Mouse (Mus musculus) lung, embryonic 14.5 days (tissue): ENCODE data around the gene Fosl1. TPM values are rescaled to one million over a fixed set of nuclear protein-coding genes. Genes with fewer than 3 reads are reported as not detected.

ENCODE experiments used
- ATAC-seq: fragments of 200-750 bp; cut with Nextera tagmentation; 2 replicates; pipeline ENCODE4 v1.8.0; 2017; ENCODE audit warnings: mild to moderate bottlenecking, moderate TSS enrichment, moderate library complexity; ENCODE audit not compliant: insufficient read depth
- DNase-seq: peaks from one replicate; pipeline ENCODE4 v3.0.0-alpha.2; 2015
- H3K27ac ChIP-seq: fragments of 300-500 bp; sonication (generic); 2 replicates; pipeline ENCODE4 v1.5.1; 2014; ENCODE audit warnings: low read depth, mild to moderate bottlenecking, moderate library complexity
- H3K27me3 ChIP-seq: fragments of 300-500 bp; sonication (generic); 2 replicates; pipeline ENCODE4 v1.6.1; 2014; ENCODE audit warnings: low read length, control low read depth; ENCODE audit not compliant: insufficient read depth
- H3K36me3 ChIP-seq: fragments of 300-500 bp; sonication (generic); 2 replicates; pipeline ENCODE4 v1.6.1; 2014; ENCODE audit warnings: control low read depth; ENCODE audit not compliant: insufficient read depth
- H3K4me1 ChIP-seq: fragments of 300-500 bp; sonication (generic); 2 replicates; pipeline ENCODE4 v1.6.1; 2014; ENCODE audit warnings: antibody characterized with exemption, control low read depth; ENCODE audit not compliant: insufficient read depth
- H3K4me2 ChIP-seq: fragments of 300-500 bp; sonication (generic); 2 replicates; pipeline ENCODE4 v1.6.1; 2014; ENCODE audit warnings: mild to moderate bottlenecking
- H3K4me3 ChIP-seq: fragments of 300-500 bp; sonication (generic); 2 replicates; pipeline ENCODE4 v1.5.1; 2014; ENCODE audit warnings: low read depth, low read length
- H3K9ac ChIP-seq: fragments of 300-500 bp; sonication (generic); 2 replicates; pipeline ENCODE4 v1.6.1; 2014
- H3K9me3 ChIP-seq: fragments of 300-500 bp; sonication (generic); 2 replicates; pipeline ENCODE4 v1.6.1; 2016; ENCODE audit warnings: low read depth, low read length, control low read depth
- CTCF ChIP-seq: IDR thresholded peaks from 2 replicates; pipeline ENCODE4 v1.5.1; 2016; ENCODE audit warnings: antibody characterized with exemption, low read depth
- WGBS: fragments of 180-500 bp; shearing (Covaris S2); extraction: QIAGEN DNeasy Blood & Tissue Kit; methylation state at CpG from one replicate; pipeline ENCODE4 v1.1.7; 2014; 5-methylcytosine and 5-hydroxymethylcytosine counted together
- polyA plus RNA-seq: library from polyadenylated mRNA; unstranded; fragments of >200 nt; fragmentation: Nextera tagmentation; extraction: Ambion mirVana; gene quantifications from 2 replicates; pipeline ENCODE4 v1.2.1, GENCODE M21; 2014

Gene Fosl1
- polyA plus RNA-seq, 1 experiment from 2014 or later = not detected

GRCm38 (mm10) chr19:5408057-5409001, 39.0 kb upstream of the Fosl1 start:
- Histone ChIP-seq H3K9ac (no peak overlapping the region; the same call in 1 of the 2 replicates), H3K9me3 (no peaks in the 10 kb centered on the region), H3K27me3 (no peaks in the 10 kb centered on the region), H3K27ac (no peak overlapping the region; the same call in 1 of the 2 replicates), H3K36me3 (no peaks in the 10 kb centered on the region), H3K4me2 (peak overlapping the region; percentile 89), H3K4me3 (peak overlapping the region; percentile 56; the same call in 1 of the 2 replicates), H3K4me1 (no peaks in the 10 kb centered on the region)
- ATAC-seq = no peak
- 77% methylated on average over 13 of the region's 13 CpGs for WGBS
- no peak for TF ChIP-seq CTCF
- no peak for DNase-seq

DNA sequence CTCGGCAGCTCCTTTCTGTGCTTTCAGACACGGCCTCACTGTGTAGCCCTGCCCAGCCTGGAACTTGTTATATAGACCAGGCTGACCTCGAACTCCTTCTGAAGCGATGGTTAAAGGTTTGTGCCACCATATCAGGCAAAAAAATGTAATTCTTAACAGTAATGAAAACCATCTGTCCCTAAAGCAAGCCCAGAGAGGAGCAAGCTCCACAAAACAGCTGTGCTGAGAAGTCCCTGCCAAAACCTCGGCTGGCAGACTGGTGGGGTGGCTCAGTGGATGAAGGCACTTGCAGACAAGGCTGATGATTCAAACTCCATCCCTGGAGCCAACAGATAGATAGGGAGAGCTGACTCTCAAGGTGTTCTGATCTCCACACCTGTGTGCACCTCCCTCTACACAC, 38.3 kb upstream of the Fosl1 start:
- Histone ChIP-seq H3K9ac (no peak overlapping the region), H3K27me3 (no peaks in the 10 kb centered on the region), H3K4me2 (no peak overlapping the region), H3K27ac (no peak overlapping the region), H3K9me3 (no peaks in the 10 kb centered on the region), H3K36me3 (no peaks in the 10 kb centered on the region), H3K4me3 (no peak overlapping the region), H3K4me1 (no peaks in the 10 kb centered on the region)
- ATAC-seq = peak; percentile 9; the same call in 1 of the 2 replicates
- peak; percentile 71 for DNase-seq
- 50% methylated on average over 5 of the region's 5 CpGs for WGBS
- TF ChIP-seq CTCF = no peak

DNA sequence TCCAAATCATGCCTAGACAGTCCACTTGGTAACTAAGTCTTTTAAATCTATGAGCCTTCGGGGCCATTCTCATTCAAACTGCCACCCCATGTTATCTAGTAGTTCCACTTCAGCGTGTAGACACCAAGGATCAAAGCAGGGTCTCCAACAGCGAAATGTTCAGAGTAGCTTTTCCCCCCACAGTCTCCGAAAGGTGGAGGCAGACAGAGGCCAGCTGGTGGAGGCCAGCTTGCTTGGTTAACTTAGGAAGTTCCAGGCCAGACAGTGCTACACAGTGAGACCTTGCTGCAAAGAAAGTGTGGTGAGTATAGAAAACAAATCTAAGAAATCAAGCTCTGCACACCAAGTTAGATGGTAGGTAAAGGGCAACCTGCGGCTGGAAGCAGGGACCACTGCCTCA, 36.7 kb upstream of the Fosl1 start:
- H3K9ac ChIP-seq = no peak overlapping the region
- ATAC-seq (no peak), DNase-seq (peak; percentile 68)
- no peaks in the 10 kb centered on the region for H3K36me3 ChIP-seq
- H3K27me3 ChIP-seq = no peaks in the 10 kb centered on the region
- H3K4me2 ChIP-seq = no peak overlapping the region
- 48% methylated on average over 5 of the region's 5 CpGs for WGBS
- no peak overlapping the region for H3K4me3 ChIP-seq
- no peak for TF ChIP-seq CTCF
- no peaks in the 10 kb centered on the region for H3K9me3 ChIP-seq
- H3K27ac ChIP-seq = no peak overlapping the region
- no peaks in the 10 kb centered on the region for H3K4me1 ChIP-seq

- no peak for DNase-seq
- Histone ChIP-seq H3K27ac (no peak overlapping the region), H3K9me3 (no peaks in the 10 kb centered on the region), H3K36me3 (no peaks in the 10 kb centered on the region), H3K4me2 (no peak overlapping the region), H3K9ac (no peak overlapping the region), H3K4me3 (no peak overlapping the region), H3K4me1 (no peaks in the 10 kb centered on the region), H3K27me3 (no peaks in the 10 kb centered on the region)
- no peak for ATAC-seq
- 47% methylated on average over 5 of the region's 5 CpGs for WGBS
- TF ChIP-seq CTCF = no peak
Measured at GRCm38 (mm10) chr19:5411961-5412360, 35.4 kb upstream of the Fosl1 start.

GRCm38 (mm10) chr19:5413840-5414239, 33.5 kb upstream of the Fosl1 start:
- no peak overlapping the region for H3K9ac ChIP-seq
- no peak overlapping the region for H3K4me3 ChIP-seq
- H3K4me2 ChIP-seq = no peak overlapping the region
- H3K27ac ChIP-seq = no peak overlapping the region
- no peaks in the 10 kb centered on the region for H3K36me3 ChIP-seq
- no peaks in the 10 kb centered on the region for H3K4me1 ChIP-seq
- WGBS = 73% methylated on average over 4 of the region's 4 CpGs
- TF ChIP-seq CTCF = no peak
- DNase-seq (no peak), ATAC-seq (no peak)
- no peaks in the 10 kb centered on the region for H3K27me3 ChIP-seq
- no peaks in the 10 kb centered on the region for H3K9me3 ChIP-seq

DNA sequence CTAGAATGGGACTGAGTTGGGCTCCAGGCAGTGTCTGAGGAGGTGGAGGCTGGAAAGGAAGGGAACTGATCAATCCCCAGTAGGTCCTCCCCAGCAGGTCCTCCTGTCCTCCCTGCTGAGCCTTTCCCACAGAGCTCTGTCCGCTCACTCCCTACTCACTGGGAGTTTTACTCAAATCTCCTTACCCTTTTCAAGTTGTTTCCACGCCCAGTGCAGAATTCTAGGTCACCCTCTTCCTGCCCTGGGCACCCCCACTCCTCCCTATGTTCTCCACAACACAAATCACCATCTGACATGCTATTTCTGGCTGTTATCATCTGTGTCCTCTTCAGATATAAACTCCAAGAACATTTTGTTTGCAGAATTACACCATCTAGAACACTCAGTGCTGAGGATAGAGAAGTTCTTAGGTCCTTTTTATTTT, 32.8 kb upstream of the Fosl1 start:
- no peaks in the 10 kb centered on the region for H3K4me1 ChIP-seq
- no peak overlapping the region for H3K9ac ChIP-seq
- WGBS = 69% methylated on average over 2 of the region's 2 CpGs
- no peak overlapping the region for H3K27ac ChIP-seq
- DNase-seq = no peak
- no peak for TF ChIP-seq CTCF
- no peak for ATAC-seq
- H3K36me3 ChIP-seq = peaks cover 2% of the 10 kb centered on the region
- H3K4me3 ChIP-seq = no peak overlapping the region
- no peak overlapping the region for H3K4me2 ChIP-seq
- H3K9me3 ChIP-seq = no peaks in the 10 kb centered on the region
- no peaks in the 10 kb centered on the region for H3K27me3 ChIP-seq

DNA sequence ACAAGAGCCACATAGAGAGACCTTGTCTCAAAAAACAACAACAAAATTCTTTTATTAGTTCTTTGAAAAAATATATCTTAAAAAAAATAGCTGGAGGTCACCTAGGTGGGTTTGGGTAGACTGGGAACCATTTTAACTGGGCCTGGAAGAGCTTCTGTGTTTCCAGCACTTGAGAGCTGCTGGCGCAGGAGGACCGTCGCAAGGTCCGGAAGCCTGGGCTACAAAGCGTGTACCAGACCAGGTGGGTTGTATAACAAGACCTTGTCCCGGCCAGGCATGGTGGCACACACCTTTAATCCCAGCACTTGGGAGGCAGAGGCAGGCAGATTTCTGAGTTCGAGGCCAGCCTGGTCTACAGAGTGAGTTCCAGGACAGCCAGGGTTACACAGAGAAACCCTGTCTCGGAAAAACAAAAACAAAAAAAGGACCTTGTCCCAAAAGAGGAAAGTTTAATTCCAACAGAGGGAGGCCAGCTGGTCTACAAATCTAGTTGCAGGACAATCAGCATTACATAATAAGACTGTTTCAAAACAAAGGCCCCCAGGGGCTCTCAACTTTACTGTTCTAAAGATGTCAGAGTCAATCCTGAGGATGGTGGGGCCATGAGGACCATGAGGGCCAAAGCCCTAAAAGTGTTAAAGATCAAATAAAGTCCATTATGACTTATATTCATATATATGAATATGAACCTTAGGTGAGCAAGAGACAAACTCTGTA, 28.4 kb upstream of the Fosl1 start:
- H3K4me1 ChIP-seq = 0 out of 2 replicates have a peak, but pooled peaks cover 8% of the 10 kb centered on the region
- peaks cover 36% of the 10 kb centered on the region for H3K36me3 ChIP-seq
- H3K27ac ChIP-seq = no peak overlapping the region
- no peak overlapping the region for H3K9ac ChIP-seq
- no peak for TF ChIP-seq CTCF
- ATAC-seq (no peak), DNase-seq (no peak)
- whole genome bisulfite sequencing = 90% methylated on average over 8 of the region's 8 CpGs
- H3K4me3 ChIP-seq = no peak overlapping the region
- H3K9me3 ChIP-seq = no peaks in the 10 kb centered on the region
- H3K4me2 ChIP-seq = no peak overlapping the region
- no peaks in the 10 kb centered on the region for H3K27me3 ChIP-seq
